Mouse (Mus musculus): ENCODE measurements around the gene Nav1.

- TF ChIP-seq USF1 (IDR thresholded peaks at IDR 0.05; ENCODE audit: low read depth) (no peak), REST (IDR thresholded peaks at IDR 0.05; ENCODE audit: insufficient read depth, insufficient read length) (no peak), POLR2A (IDR thresholded peaks at IDR 0.05; ENCODE audit: insufficient read length, low read depth) (no peak), MYOD1 (IDR thresholded peaks at IDR 0.05; ENCODE audit: control insufficient read depth in 1 of 3, insufficient read length in 2 of 3, low read depth in 2 of 3) (no peak)
These were observed 53.9 kb downstream of the Nav1 start for GRCm38 (mm10) chr1:135553154-135553553.
